Mouse (Mus musculus): Measurements from ENCODE around the gene Trip4.

Trip4 gene

GRCm38 (mm10) chr9:65908394-65909300, at the start of gene Trip4, which contains the start of gene Csnk1g1:
Trip4 (minus strand) TSS chr9:65908794.
Csnk1g1 (plus strand) TSS chr9:65908924.
- DNase-seq (ENCODE audit: extremely low spot score), result peak; percentile 96

GRCm38 (mm10) chr9:65951082-65951587, 42.5 kb upstream of the Trip4 start:
- DNase-seq (ENCODE audit: extremely low spot score), result no peak

GRCm38 (mm10) chr9:65937566-65937965, 29.0 kb upstream of the Trip4 start:
- no peak for DNase-seq (ENCODE audit: extremely low spot score)

- DNase-seq (ENCODE audit: extremely low spot score), result no peak
Observed at GRCm38 (mm10) chr9:65929826-65930225, 21.2 kb upstream of the Trip4 start.

- DNase-seq (ENCODE audit: extremely low spot score), result no peak
Observed at GRCm38 (mm10) chr9:65928456-65928855, 19.9 kb upstream of the Trip4 start.

- DNase-seq (ENCODE audit: extremely low spot score), result no peak
Observed at GRCm38 (mm10) chr9:65917015-65917414, 8.4 kb upstream of the Trip4 start.

GRCm38 (mm10) chr9:65913976-65914375, 5.4 kb upstream of the Trip4 start:
- no peak for DNase-seq (ENCODE audit: extremely low spot score)

- DNase-seq (ENCODE audit: extremely low spot score), result no peak
Observed at GRCm38 (mm10) chr9:65909837-65910236, 1.2 kb upstream of the Trip4 start.

GRCm38 (mm10) chr9:65909301-65909801, 757 bp upstream of the Trip4 start:
- no peak for DNase-seq (ENCODE audit: extremely low spot score)

- DNase-seq (ENCODE audit: extremely low spot score), result no peak
Observed at GRCm38 (mm10) chr9:65903419-65903818, 5.2 kb downstream of the Trip4 start.

- DNase-seq (ENCODE audit: extremely low spot score), result no peak
Observed at GRCm38 (mm10) chr9:65902879-65903278, 5.7 kb downstream of the Trip4 start.

- no peak for DNase-seq (ENCODE audit: extremely low spot score)
Observed at GRCm38 (mm10) chr9:65896977-65897376, 11.6 kb downstream of the Trip4 start.

- DNase-seq (ENCODE audit: extremely low spot score), result peak; percentile 47
Observed at GRCm38 (mm10) chr9:65891126-65891525, 17.5 kb downstream of the Trip4 start.

GRCm38 (mm10) chr9:65890143-65890628, 18.4 kb downstream of the Trip4 start, which contains the start of gene Pclaf:
Pclaf (plus strand) TSS chr9:65890237.
- DNase-seq (ENCODE audit: extremely low spot score), result peak; percentile 86

- peak; percentile 92 for DNase-seq (ENCODE audit: extremely low spot score)
Observed at GRCm38 (mm10) chr9:65884564-65885315, 23.9 kb downstream of the Trip4 start.

GRCm38 (mm10) chr9:65859656-65860055, 48.9 kb downstream of the Trip4 start:
- DNase-seq (ENCODE audit: extremely low spot score), result no peak

GRCm38 (mm10) chr9:65850203-65850602, 58.4 kb downstream of the Trip4 start:
- no peak for DNase-seq (ENCODE audit: extremely low spot score)

- no peak for DNase-seq (ENCODE audit: extremely low spot score)
Observed at GRCm38 (mm10) chr9:65848154-65848553, 60.4 kb downstream of the Trip4 start.

GRCm38 (mm10) chr9:65844421-65845165, 64.0 kb downstream of the Trip4 start:
- DNase-seq (ENCODE audit: extremely low spot score), result no peak

GRCm38 (mm10) chr9:65839841-65840240, 68.8 kb downstream of the Trip4 start:
- no peak for DNase-seq (ENCODE audit: extremely low spot score)

GRCm38 (mm10) chr9:65836916-65837315, 71.7 kb downstream of the Trip4 start:
- no peak for DNase-seq (ENCODE audit: extremely low spot score)

All from embryo, embryonic 9.5 days (tissue).